Mouse (Mus musculus): ENCODE measurements around the gene Slc4a4. TPM values are rescaled to one million over a fixed set of nuclear protein-coding genes. Genes with fewer than 3 reads are reported as not detected.
A peak's percentile ranks its signal among the peaks of the same experiment; 100 is the strongest.

Slc4a4 gene
- 1.8 and 2.6 TPM in 2 replicates for polyA plus RNA-seq (2015; fragmentation: Nextera tagmentation; extraction: Ambion mirVana)

GRCm38 (mm10) chr5:88886668-88887555 lies at the start of gene Slc4a4:
Slc4a4 (plus strand) TSS chr5:88886818.
- Histone ChIP-seq H3K36me3 (ENCODE audit: control insufficient read depth, insufficient read depth, low read length) (no peaks in the 10 kb centered on the region), H3K9ac (ENCODE audit: low read length) (peak within 1 kb of the TSS; percentile 87), H3K4me3 (replicated peaks; ENCODE audit: low read length) (peak within 1 kb of the TSS; percentile 80), H3K27me3 (ENCODE audit: control insufficient read depth, insufficient read depth, low read length) (no peaks in the 10 kb centered on the region; the same call in 1 of the 2 replicates), H3K4me2 (ENCODE audit: low read depth, low read length) (peak within 1 kb of the TSS; percentile 91), H3K27ac (ENCODE audit: low read length) (no peak within 1 kb of the TSS), H3K9me3 (replicated peaks; ENCODE audit: control insufficient read depth, low read length) (no peaks in the 10 kb centered on the region), H3K4me1 (ENCODE audit: control insufficient read depth, insufficient read depth, low read length) (peaks cover 11% of the 10 kb centered on the region)
- WGBS: under 1% methylated on average over 84 of the region's 119 CpGs
- peak; percentile 84 for ATAC-seq (ENCODE audit: insufficient read depth, low FRiP score)

GRCm38 (mm10) chr5:88840080-88840798 lies 46.4 kb upstream of the Slc4a4 start:
- H3K4me1 ChIP-seq (ENCODE audit: control insufficient read depth, insufficient read depth, low read length): no peaks in the 10 kb centered on the region
- WGBS: 75% methylated on average over 5 of the region's 5 CpGs

GRCm38 (mm10) chr5:88857311-88857710 lies 29.3 kb upstream of the Slc4a4 start:
- Histone ChIP-seq H3K9ac (ENCODE audit: low read length) (no peak overlapping the region), H3K4me2 (ENCODE audit: low read depth, low read length) (no peak overlapping the region), H3K27ac (ENCODE audit: low read length) (no peak overlapping the region), H3K36me3 (ENCODE audit: control insufficient read depth, insufficient read depth, low read length) (no peaks in the 10 kb centered on the region), H3K9me3 (replicated peaks; ENCODE audit: control insufficient read depth, low read length) (no peaks in the 10 kb centered on the region), H3K4me1 (ENCODE audit: control insufficient read depth, insufficient read depth, low read length) (no peaks in the 10 kb centered on the region), H3K4me3 (replicated peaks; ENCODE audit: low read length) (no peak overlapping the region), H3K27me3 (ENCODE audit: control insufficient read depth, insufficient read depth, low read length) (no peaks in the 10 kb centered on the region)
- ATAC-seq (ENCODE audit: insufficient read depth, low FRiP score): no peak
- 90% methylated on average over 3 of the region's 3 CpGs for WGBS

More at GRCm38 (mm10) chr5:88840080-88840798, 46.4 kb upstream of the Slc4a4 start:
- no peak for ATAC-seq (ENCODE audit: insufficient read depth, low FRiP score)
- H3K36me3 ChIP-seq (ENCODE audit: control insufficient read depth, insufficient read depth, low read length): no peaks in the 10 kb centered on the region
- no peak overlapping the region for H3K4me2 ChIP-seq (ENCODE audit: low read depth, low read length)
- no peak overlapping the region for H3K4me3 ChIP-seq (replicated peaks; ENCODE audit: low read length)
- H3K27me3 ChIP-seq (ENCODE audit: control insufficient read depth, insufficient read depth, low read length): no peaks in the 10 kb centered on the region
- H3K9ac ChIP-seq (ENCODE audit: low read length): no peak overlapping the region
- H3K9me3 ChIP-seq (replicated peaks; ENCODE audit: control insufficient read depth, low read length): no peaks in the 10 kb centered on the region
- no peak overlapping the region for H3K27ac ChIP-seq (ENCODE audit: low read length)

- ATAC-seq (ENCODE audit: insufficient read depth, low FRiP score): no peak
- no peak overlapping the region for H3K9ac ChIP-seq (ENCODE audit: low read length)
- H3K4me3 ChIP-seq (replicated peaks; ENCODE audit: low read length): no peak overlapping the region
- H3K4me2 ChIP-seq (ENCODE audit: low read depth, low read length): no peak overlapping the region
- no peaks in the 10 kb centered on the region for H3K9me3 ChIP-seq (replicated peaks; ENCODE audit: control insufficient read depth, low read length)
- H3K27me3 ChIP-seq (ENCODE audit: control insufficient read depth, insufficient read depth, low read length): no peaks in the 10 kb centered on the region
- no peaks in the 10 kb centered on the region for H3K36me3 ChIP-seq (ENCODE audit: control insufficient read depth, insufficient read depth, low read length)
- H3K4me1 ChIP-seq (ENCODE audit: control insufficient read depth, insufficient read depth, low read length): no peaks in the 10 kb centered on the region
- no peak overlapping the region for H3K27ac ChIP-seq (ENCODE audit: low read length)
- 80% methylated on average over 4 of the region's 4 CpGs for WGBS
These were observed 28.8 kb upstream of the Slc4a4 start for GRCm38 (mm10) chr5:88857801-88858200.

GRCm38 (mm10) chr5:88858226-88858625 lies 28.4 kb upstream of the Slc4a4 start:
- H3K9ac ChIP-seq (ENCODE audit: low read length): no peak overlapping the region
- no peak for ATAC-seq (ENCODE audit: insufficient read depth, low FRiP score)

GRCm38 (mm10) chr5:88862163-88862562 lies 24.5 kb upstream of the Slc4a4 start:
- H3K27ac ChIP-seq (ENCODE audit: low read length): no peak overlapping the region
- H3K27me3 ChIP-seq (ENCODE audit: control insufficient read depth, insufficient read depth, low read length): no peaks in the 10 kb centered on the region
- no peak overlapping the region for H3K4me2 ChIP-seq (ENCODE audit: low read depth, low read length)
- no peak overlapping the region for H3K9ac ChIP-seq (ENCODE audit: low read length)
- ATAC-seq (ENCODE audit: insufficient read depth, low FRiP score): no peak
- no peaks in the 10 kb centered on the region for H3K4me1 ChIP-seq (ENCODE audit: control insufficient read depth, insufficient read depth, low read length)
- no peaks in the 10 kb centered on the region for H3K36me3 ChIP-seq (ENCODE audit: control insufficient read depth, insufficient read depth, low read length)
- H3K9me3 ChIP-seq (replicated peaks; ENCODE audit: control insufficient read depth, low read length): no peaks in the 10 kb centered on the region
- no peak overlapping the region for H3K4me3 ChIP-seq (replicated peaks; ENCODE audit: low read length)
- WGBS: 57% methylated on average over 3 of the region's 3 CpGs

More at GRCm38 (mm10) chr5:88858226-88858625, 28.4 kb upstream of the Slc4a4 start:
- H3K4me3 ChIP-seq (replicated peaks; ENCODE audit: low read length): no peak overlapping the region
- H3K27me3 ChIP-seq (ENCODE audit: control insufficient read depth, insufficient read depth, low read length): no peaks in the 10 kb centered on the region
- no peaks in the 10 kb centered on the region for H3K9me3 ChIP-seq (replicated peaks; ENCODE audit: control insufficient read depth, low read length)
- no peaks in the 10 kb centered on the region for H3K36me3 ChIP-seq (ENCODE audit: control insufficient read depth, insufficient read depth, low read length)
- no peak overlapping the region for H3K27ac ChIP-seq (ENCODE audit: low read length)
- no peaks in the 10 kb centered on the region for H3K4me1 ChIP-seq (ENCODE audit: control insufficient read depth, insufficient read depth, low read length)
- no peak overlapping the region for H3K4me2 ChIP-seq (ENCODE audit: low read depth, low read length)
- WGBS: 58% methylated on average over 4 of the region's 4 CpGs

- WGBS: 86% methylated on average over 2 of the region's 2 CpGs
- ATAC-seq (ENCODE audit: insufficient read depth, low FRiP score): no peak
These were observed 23.8 kb upstream of the Slc4a4 start for GRCm38 (mm10) chr5:88862794-88863193.

GRCm38 (mm10) chr5:88884101-88884500 lies 2.5 kb upstream of the Slc4a4 start:
- ATAC-seq (ENCODE audit: insufficient read depth, low FRiP score): no peak
- no peak overlapping the region for H3K27ac ChIP-seq (ENCODE audit: low read length)
- no peaks in the 10 kb centered on the region for H3K36me3 ChIP-seq (ENCODE audit: control insufficient read depth, insufficient read depth, low read length)
- H3K9ac ChIP-seq (ENCODE audit: low read length): no peak overlapping the region
- WGBS: 18% methylated on average over 3 of the region's 3 CpGs
- peaks cover 11% of the 10 kb centered on the region for H3K4me1 ChIP-seq (ENCODE audit: control insufficient read depth, insufficient read depth, low read length)
- no peaks in the 10 kb centered on the region; the same call in 1 of the 2 replicates for H3K27me3 ChIP-seq (ENCODE audit: control insufficient read depth, insufficient read depth, low read length)
- H3K4me2 ChIP-seq (ENCODE audit: low read depth, low read length): no peak overlapping the region
- no peaks in the 10 kb centered on the region for H3K9me3 ChIP-seq (replicated peaks; ENCODE audit: control insufficient read depth, low read length)
- H3K4me3 ChIP-seq (replicated peaks; ENCODE audit: low read length): no peak overlapping the region

More at GRCm38 (mm10) chr5:88862794-88863193, 23.8 kb upstream of the Slc4a4 start:
- no peaks in the 10 kb centered on the region for H3K36me3 ChIP-seq (ENCODE audit: control insufficient read depth, insufficient read depth, low read length)
- no peaks in the 10 kb centered on the region for H3K9me3 ChIP-seq (replicated peaks; ENCODE audit: control insufficient read depth, low read length)
- H3K4me1 ChIP-seq (ENCODE audit: control insufficient read depth, insufficient read depth, low read length): no peaks in the 10 kb centered on the region
- H3K27ac ChIP-seq (ENCODE audit: low read length): no peak overlapping the region
- no peak overlapping the region for H3K4me3 ChIP-seq (replicated peaks; ENCODE audit: low read length)
- no peaks in the 10 kb centered on the region for H3K27me3 ChIP-seq (ENCODE audit: control insufficient read depth, insufficient read depth, low read length)
- H3K9ac ChIP-seq (ENCODE audit: low read length): no peak overlapping the region
- no peak overlapping the region for H3K4me2 ChIP-seq (ENCODE audit: low read depth, low read length)

GRCm38 (mm10) chr5:88885503-88885902 lies 1.1 kb upstream of the Slc4a4 start:
- Histone ChIP-seq H3K4me1 (ENCODE audit: control insufficient read depth, insufficient read depth, low read length) (peaks cover 11% of the 10 kb centered on the region), H3K36me3 (ENCODE audit: control insufficient read depth, insufficient read depth, low read length) (no peaks in the 10 kb centered on the region), H3K9me3 (replicated peaks; ENCODE audit: control insufficient read depth, low read length) (no peaks in the 10 kb centered on the region), H3K9ac (ENCODE audit: low read length) (no peak overlapping the region), H3K4me3 (replicated peaks; ENCODE audit: low read length) (no peak overlapping the region), H3K27me3 (ENCODE audit: control insufficient read depth, insufficient read depth, low read length) (no peaks in the 10 kb centered on the region; the same call in 1 of the 2 replicates), H3K27ac (ENCODE audit: low read length) (no peak overlapping the region), H3K4me2 (ENCODE audit: low read depth, low read length) (no peak overlapping the region)
- no peak for ATAC-seq (ENCODE audit: insufficient read depth, low FRiP score)
- 58% methylated on average over 3 of the region's 3 CpGs for WGBS

Data from stomach, embryonic 16.5 days (tissue).